ENCODE assay signal across 15 mouse cellular contexts in the genomic region with DNA sequence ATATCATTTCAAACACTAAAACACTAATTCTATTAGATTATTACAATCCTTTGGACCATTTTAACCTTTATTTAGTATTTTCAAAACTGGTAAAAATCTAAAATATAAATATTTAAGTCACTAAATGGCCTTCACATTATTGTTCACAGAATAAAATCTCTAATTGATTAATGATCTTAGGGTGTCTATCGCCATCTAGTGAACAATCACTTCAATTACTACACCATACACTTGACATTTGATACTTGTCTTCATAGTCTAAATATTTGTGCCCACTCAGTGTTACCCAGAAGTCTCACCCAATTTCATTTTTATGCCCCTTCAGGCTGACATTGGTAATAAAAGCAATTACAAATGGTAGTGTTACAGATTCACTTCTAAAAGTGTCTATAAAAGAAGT.
DNase-seq lines count a peak whose midpoint lies in the region; ATAC-seq lines count a peak whose summit lies in the region.
"Had no signal": no experiment of that assay in that cellular context is flagged by ENCODE, and none has a peak within 500 bp of the region (broad histone marks: within the 10 kb centered on the region; RNA-seq: fewer than 3 reads in every experiment).

No protein-coding gene starts in this region.

- H3K36me3 ChIP-seq in kidney, embryonic 15.5 days, result no peaks in the 10 kb centered on the region
- H3K36me3 ChIP-seq in embryonic facial prominence, embryonic 14.5 days (ENCODE audit: control insufficient read depth, insufficient read depth, low read length), result peaks cover 3% of the 10 kb centered on the region; the same call in 1 of the 2 replicates
- H3K36me3 ChIP-seq: hindbrain, embryonic 15.5 days; midbrain, embryonic 15.5 days had no signal

- no peak overlapping the region for H3K9ac ChIP-seq in kidney, embryonic 15.5 days
- no peak overlapping the region for H3K9ac ChIP-seq in embryonic facial prominence, embryonic 14.5 days (ENCODE audit: low read depth, low read length)
- H3K9ac ChIP-seq: hindbrain, embryonic 15.5 days; liver, embryonic 15.5 days; midbrain, embryonic 15.5 days had no signal

- no peak overlapping the region for H3K27ac ChIP-seq in kidney, embryonic 15.5 days
- no peak overlapping the region for H3K27ac ChIP-seq in embryonic facial prominence, embryonic 14.5 days (replicated peaks; ENCODE audit: low read depth, low read length)
- H3K27ac ChIP-seq: hindbrain, embryonic 15.5 days; liver, embryonic 15.5 days; midbrain, embryonic 15.5 days had no signal

- 44% methylated on average over 1 of the region's 1 CpGs for WGBS in kidney, embryonic 15.5 days
- 27% methylated on average over 1 of the region's 1 CpGs for WGBS in embryonic facial prominence, embryonic 14.5 days

- no peak for ATAC-seq in cerebellum, adult (ENCODE audit: insufficient number of reproducible peaks, low FRiP score, low TSS enrichment)
- ATAC-seq in kidney, embryonic 15.5 days (replicated peaks; ENCODE audit: low FRiP score), result no peak
- ATAC-seq in embryonic facial prominence, embryonic 14.5 days (ENCODE audit: low read depth), result no peak
- ATAC-seq: midbrain, embryonic 15.5 days had no signal

- H3K4me2 ChIP-seq in kidney, embryonic 15.5 days, result no peak overlapping the region
- no peak overlapping the region for H3K4me2 ChIP-seq in embryonic facial prominence, embryonic 14.5 days (ENCODE audit: low read depth, low read length)
- H3K4me2 ChIP-seq: hindbrain, embryonic 15.5 days; liver, embryonic 15.5 days; midbrain, embryonic 15.5 days had no signal

- no peak overlapping the region for H3K4me3 ChIP-seq in kidney, embryonic 15.5 days (replicated peaks)
- no peak overlapping the region for H3K4me3 ChIP-seq in embryonic facial prominence, embryonic 14.5 days (ENCODE audit: low read depth, low read length)
- H3K4me3 ChIP-seq: hindbrain, embryonic 15.5 days; liver, embryonic 15.5 days; midbrain, embryonic 15.5 days had no signal

- DNase-seq in cerebellum, adult 9-10 months, result peak; percentile 10
- DNase-seq in kidney, adult 9 months, result peak; percentile 3
- peak; percentile 47 for DNase-seq in 416B (ENCODE audit: low read depth)
- peak; percentile 6 for DNase-seq in embryonic facial prominence, embryonic 14.5 days (ENCODE audit: low spot score)
- no peak for DNase-seq in right cerebral cortex, adult 18-20 months
- no peak for DNase-seq in frontal cortex, postnatal 14 days (ENCODE audit: low spot score in 2 of 2)
- DNase-seq: B cell, adult 2 months; cerebellum, postnatal 36 days; heart, adult 11 months; thymus, postnatal 4 days had no signal

- H3K4me1 ChIP-seq in kidney, embryonic 15.5 days, result no peaks in the 10 kb centered on the region
- no peaks in the 10 kb centered on the region for H3K4me1 ChIP-seq in embryonic facial prominence, embryonic 14.5 days (ENCODE audit: control insufficient read depth, insufficient read depth, low read length)
- H3K4me1 ChIP-seq: hindbrain, embryonic 15.5 days; liver, embryonic 15.5 days; midbrain, embryonic 15.5 days had no signal

- H3K27me3 ChIP-seq in kidney, embryonic 15.5 days, result no peaks in the 10 kb centered on the region; the same call in 1 of the 2 replicates
- H3K27me3 ChIP-seq in embryonic facial prominence, embryonic 14.5 days (replicated peaks; ENCODE audit: control insufficient read depth, insufficient read depth, low read length), result no peaks in the 10 kb centered on the region
- H3K27me3 ChIP-seq: hindbrain, embryonic 15.5 days; liver, embryonic 15.5 days; midbrain, embryonic 15.5 days had no signal

- no peaks in the 10 kb centered on the region for H3K9me3 ChIP-seq in kidney, embryonic 15.5 days (replicated peaks)
- H3K9me3 ChIP-seq in embryonic facial prominence, embryonic 14.5 days (ENCODE audit: control insufficient read depth, low read length), result no peaks in the 10 kb centered on the region
- H3K9me3 ChIP-seq: hindbrain, embryonic 15.5 days; liver, embryonic 15.5 days; midbrain, embryonic 15.5 days had no signal

Comparison
In these comparisons a context has a peak if more than half of its experiments do, and no peak if none do; other contexts are left out.
1. DNase-seq: peak in cerebellum, adult 9-10 months (single experiment), kidney, adult 9 months (single experiment), 416B (single experiment) and embryonic facial prominence, embryonic 14.5 days (single experiment); none in right cerebral cortex, adult 18-20 months (single experiment) and frontal cortex, postnatal 14 days (0 of 2).